Mouse (Mus musculus): ENCODE data around the gene Tdrd3. TPM values are rescaled to one million over a fixed set of nuclear protein-coding genes. Genes with fewer than 3 reads are reported as not detected.
A peak's percentile ranks its signal among the peaks of the same experiment; 100 is the strongest.

Gene Tdrd3
- total and polyA plus RNA-seq, 2 experiments from 2014 or later: 13.4 to 13.8 TPM

GRCm38 (mm10) chr14:87455630-87456175 lies 39.3 kb downstream of the Tdrd3 start:
- 86% methylated on average over 5 of the region's 5 CpGs for WGBS
- Histone ChIP-seq H3K27me3 (ENCODE audit: control insufficient read depth, insufficient read depth, low read length) (no peaks in the 10 kb centered on the region), H3K4me3 (ENCODE audit: low read depth, low read length) (no peak overlapping the region)

GRCm38 (mm10) chr14:87459777-87460176 lies 43.3 kb downstream of the Tdrd3 start:
- Histone ChIP-seq H3K27ac (ENCODE audit: low read depth) (no peak overlapping the region), H3K36me3 (replicated peaks; ENCODE audit: control insufficient read depth, insufficient read depth, low read length) (peaks cover 4% of the 10 kb centered on the region; the same call in 1 of the 2 replicates), H3K4me3 (ENCODE audit: low read depth, low read length) (no peak overlapping the region), H3K9ac (replicated peaks; ENCODE audit: low read depth, low read length) (no peak overlapping the region), H3K9me3 (replicated peaks; ENCODE audit: control insufficient read depth, low read length) (no peaks in the 10 kb centered on the region), H3K27me3 (ENCODE audit: control insufficient read depth, insufficient read depth, low read length) (no peaks in the 10 kb centered on the region), H3K4me2 (ENCODE audit: low read depth, low read length) (no peak overlapping the region), H3K4me1 (ENCODE audit: control insufficient read depth, insufficient read depth) (no peaks in the 10 kb centered on the region)
- TF ChIP-seq EP300 (IDR thresholded peaks at IDR 0.05; ENCODE audit: low read depth) (no peak), CTCF (IDR thresholded peaks at IDR 0.05; ENCODE audit: low read depth) (0 out of 2 replicates have a peak, but pooled peaks have one; percentile 14)
- DNase-seq (ENCODE audit: low spot score): no peak
- no peak for ATAC-seq (ENCODE audit: insufficient read depth, low read depth)
- 79% methylated on average over 1 of the region's 1 CpGs for WGBS

More at GRCm38 (mm10) chr14:87455630-87456175, 39.3 kb downstream of the Tdrd3 start:
- H3K27ac ChIP-seq (ENCODE audit: low read depth): no peak overlapping the region
- no peak for DNase-seq (ENCODE audit: low spot score)
- peaks cover 4% of the 10 kb centered on the region; the same call in 1 of the 2 replicates for H3K4me1 ChIP-seq (ENCODE audit: control insufficient read depth, insufficient read depth)
- H3K4me2 ChIP-seq (ENCODE audit: low read depth, low read length): no peak overlapping the region
- H3K9me3 ChIP-seq (replicated peaks; ENCODE audit: control insufficient read depth, low read length): no peaks in the 10 kb centered on the region; the same call in 1 of the 2 replicates
- no peak for TF ChIP-seq EP300 (IDR thresholded peaks at IDR 0.05; ENCODE audit: low read depth)
- no peak for TF ChIP-seq CTCF (IDR thresholded peaks at IDR 0.05; ENCODE audit: low read depth)
- H3K9ac ChIP-seq (replicated peaks; ENCODE audit: low read depth, low read length): no peak overlapping the region
- peaks cover 7% of the 10 kb centered on the region; the same call in 1 of the 2 replicates for H3K36me3 ChIP-seq (replicated peaks; ENCODE audit: control insufficient read depth, insufficient read depth, low read length)
- no peak for ATAC-seq (ENCODE audit: insufficient read depth, low read depth)

GRCm38 (mm10) chr14:87461543-87461942 lies 45.1 kb downstream of the Tdrd3 start:
- TF ChIP-seq CTCF (IDR thresholded peaks at IDR 0.05; ENCODE audit: low read depth) (no peak), EP300 (IDR thresholded peaks at IDR 0.05; ENCODE audit: low read depth) (no peak)
- Histone ChIP-seq H3K9me3 (replicated peaks; ENCODE audit: control insufficient read depth, low read length) (no peaks in the 10 kb centered on the region), H3K4me2 (ENCODE audit: low read depth, low read length) (no peak overlapping the region), H3K4me1 (ENCODE audit: control insufficient read depth, insufficient read depth) (no peaks in the 10 kb centered on the region), H3K27ac (ENCODE audit: low read depth) (no peak overlapping the region), H3K27me3 (ENCODE audit: control insufficient read depth, insufficient read depth, low read length) (no peaks in the 10 kb centered on the region), H3K9ac (replicated peaks; ENCODE audit: low read depth, low read length) (no peak overlapping the region), H3K36me3 (replicated peaks; ENCODE audit: control insufficient read depth, insufficient read depth, low read length) (peaks cover 4% of the 10 kb centered on the region; the same call in 1 of the 2 replicates), H3K4me3 (ENCODE audit: low read depth, low read length) (no peak overlapping the region)
- DNase-seq (ENCODE audit: low spot score): no peak
- ATAC-seq (ENCODE audit: insufficient read depth, low read depth): no peak
- 57% methylated on average over 12 of the region's 12 CpGs for WGBS

GRCm38 (mm10) chr14:87463963-87464654 lies 47.7 kb downstream of the Tdrd3 start:
- no peak overlapping the region for H3K9ac ChIP-seq (replicated peaks; ENCODE audit: low read depth, low read length)
- H3K4me1 ChIP-seq (ENCODE audit: control insufficient read depth, insufficient read depth): no peaks in the 10 kb centered on the region
- WGBS: 30% methylated on average over 11 of the region's 11 CpGs
- H3K9me3 ChIP-seq (replicated peaks; ENCODE audit: control insufficient read depth, low read length): no peaks in the 10 kb centered on the region
- H3K27me3 ChIP-seq (ENCODE audit: control insufficient read depth, insufficient read depth, low read length): no peaks in the 10 kb centered on the region
- H3K36me3 ChIP-seq (replicated peaks; ENCODE audit: control insufficient read depth, insufficient read depth, low read length): 0 out of 2 replicates have a peak, but pooled peaks cover 5% of the 10 kb centered on the region
- TF ChIP-seq EP300 (IDR thresholded peaks at IDR 0.05; ENCODE audit: low read depth) (no peak), CTCF (IDR thresholded peaks at IDR 0.05; ENCODE audit: low read depth) (peak; percentile 89)
- no peak overlapping the region for H3K4me2 ChIP-seq (ENCODE audit: low read depth, low read length)
- DNase-seq (ENCODE audit: low spot score): peak; percentile 60
- no peak overlapping the region for H3K27ac ChIP-seq (ENCODE audit: low read depth)
- H3K4me3 ChIP-seq (ENCODE audit: low read depth, low read length): no peak overlapping the region
- ATAC-seq (ENCODE audit: insufficient read depth, low read depth): no peak

GRCm38 (mm10) chr14:87464655-87465054 lies 48.2 kb downstream of the Tdrd3 start:
- TF ChIP-seq CTCF (IDR thresholded peaks at IDR 0.05; ENCODE audit: low read depth) (no peak), EP300 (IDR thresholded peaks at IDR 0.05; ENCODE audit: low read depth) (no peak)
- no peak for ATAC-seq (ENCODE audit: insufficient read depth, low read depth)
- Histone ChIP-seq H3K4me3 (ENCODE audit: low read depth, low read length) (no peak overlapping the region), H3K4me2 (ENCODE audit: low read depth, low read length) (no peak overlapping the region), H3K27me3 (ENCODE audit: control insufficient read depth, insufficient read depth, low read length) (no peaks in the 10 kb centered on the region), H3K27ac (ENCODE audit: low read depth) (no peak overlapping the region), H3K9ac (replicated peaks; ENCODE audit: low read depth, low read length) (no peak overlapping the region), H3K4me1 (ENCODE audit: control insufficient read depth, insufficient read depth) (no peaks in the 10 kb centered on the region), H3K36me3 (replicated peaks; ENCODE audit: control insufficient read depth, insufficient read depth, low read length) (0 out of 2 replicates have a peak, but pooled peaks cover 5% of the 10 kb centered on the region), H3K9me3 (replicated peaks; ENCODE audit: control insufficient read depth, low read length) (no peaks in the 10 kb centered on the region)
- no peak for DNase-seq (ENCODE audit: low spot score)
